8 mouse cellular contexts compared by ENCODE assay signal in genomic region chr5:20944961-20945748, GRCm38 (mm10). TPM values are rescaled to one million over a fixed set of nuclear protein-coding genes. Genes with fewer than 3 reads are reported as not detected.
DNase-seq lines count a peak whose midpoint lies in the region; ATAC-seq and TF ChIP-seq lines count a peak whose summit lies in the region.

No protein-coding gene starts in this region.

- no peaks in the 10 kb centered on the region for H3K9me3 ChIP-seq in CH12.LX (replicated peaks; ENCODE audit: low read length)
- H3K9me3 ChIP-seq in heart, embryonic 13.5 days = no peaks in the 10 kb centered on the region
- no peaks in the 10 kb centered on the region for H3K9me3 ChIP-seq in liver, embryonic 16.5 days (replicated peaks; ENCODE audit: control insufficient read depth, low read length)

- peaks cover 26 to 61% of the 10 kb centered on the region in 2 experiments for H3K4me1 ChIP-seq in CH12.LX (ENCODE audit: control insufficient read depth in 1 of 2, insufficient read depth in 2 of 2)
- H3K4me1 ChIP-seq in heart, embryonic 13.5 days = peaks cover 68% of the 10 kb centered on the region
- H3K4me1 ChIP-seq in liver, embryonic 16.5 days (ENCODE audit: control insufficient read depth, low read depth, low read length) = peaks cover 64% of the 10 kb centered on the region

- H3K9ac ChIP-seq in CH12.LX (ENCODE audit: insufficient read depth, low read depth) = peak overlapping the region; percentile 79
- H3K9ac ChIP-seq in heart, embryonic 13.5 days = peak overlapping the region; percentile 56
- peak overlapping the region; percentile 56 for H3K9ac ChIP-seq in liver, embryonic 16.5 days (ENCODE audit: low read depth, low read length)

- TF ChIP-seq EP300 in CH12.LX (IDR thresholded peaks at IDR 0.05; ENCODE audit: low read length) = no peak

- peaks cover 0 to 11% of the 10 kb centered on the region in 2 experiments for H3K36me3 ChIP-seq in CH12.LX (replicated peaks in 1 of 2; ENCODE audit: control insufficient read depth in 1 of 2, insufficient read depth in 1 of 2, low read length in 1 of 2)
- H3K36me3 ChIP-seq in heart, embryonic 13.5 days = no peaks in the 10 kb centered on the region
- H3K36me3 ChIP-seq in liver, embryonic 16.5 days (ENCODE audit: control insufficient read depth, insufficient read depth) = no peaks in the 10 kb centered on the region

- WGBS in heart, embryonic 13.5 days = 52% methylated on average over 13 of the region's 13 CpGs
- WGBS in liver, embryonic 16.5 days (ENCODE audit: insufficient replicate concordance) = 21% methylated on average over 13 of the region's 13 CpGs

- H3K27ac ChIP-seq in CH12.LX (ENCODE audit: insufficient read depth, low read depth) = peak overlapping the region; percentile 72
- peak overlapping the region; percentile 74 for H3K27ac ChIP-seq in heart, embryonic 13.5 days (replicated peaks)
- H3K27ac ChIP-seq in liver, embryonic 16.5 days (ENCODE audit: low read length) = peak overlapping the region; percentile 87

- peak overlapping the region; percentile 69 for H3K4me2 ChIP-seq in CH12.LX (ENCODE audit: insufficient read depth, low read depth, poor library complexity, severe bottlenecking)
- peak overlapping the region; percentile 42 for H3K4me2 ChIP-seq in heart, embryonic 13.5 days
- H3K4me2 ChIP-seq in liver, embryonic 16.5 days (ENCODE audit: low read depth, low read length) = peak overlapping the region; percentile 71

- TF ChIP-seq RAD21 in CH12.LX (IDR thresholded peaks at IDR 0.05; ENCODE audit: low read depth, low read length) = no peak

- DNase-seq in 416B (ENCODE audit: low read depth) = peak; percentile 93
- DNase-seq in CH12.LX (ENCODE audit: extremely low read depth) = peak; percentile 79
- DNase-seq in thymus, postnatal 14 days = peak; percentile 62
- no peak for DNase-seq in layer of hippocampus, postnatal 10 days (ENCODE audit: low spot score in 2 of 2)
- no peak for DNase-seq in frontal cortex, postnatal 25 days (ENCODE audit: low spot score in 2 of 2)
- DNase-seq in retina, embryonic 14.5 days (ENCODE audit: low spot score) = no peak

- dilution Hi-C loops in CH12.LX (cut with MboI; ENCODE audit: extremely low pct_ligation_motif_present, extremely low pct_unique_long_range_greater_than_20kb, low sequenced_read_pairs) = no loop called here

- in situ Hi-C loops in CH12.LX (cut with MboI; ENCODE audit: low pct_ligation_motif_present, low pct_unique_long_range_greater_than_20kb, low sequenced_read_pairs) = no loop called here

- H3K27me3 ChIP-seq in CH12.LX (replicated peaks) = no peaks in the 10 kb centered on the region
- H3K27me3 ChIP-seq in heart, embryonic 13.5 days (replicated peaks) = no peaks in the 10 kb centered on the region
- H3K27me3 ChIP-seq in liver, embryonic 16.5 days (ENCODE audit: control insufficient read depth, insufficient read depth, low read depth, low read length) = no peaks in the 10 kb centered on the region

- no peak for TF ChIP-seq CTCF in CH12.LX (conservative IDR thresholded peaks at IDR 0.05 in 1 of 2, IDR thresholded peaks at IDR 0.05 in 1 of 2; ENCODE audit: low read depth in 2 of 2, low read length in 2 of 2)

- peak overlapping the region; percentile 43 to 58 (median 53) for H3K4me3 ChIP-seq in CH12.LX (replicated peaks in 1 of 3; ENCODE audit: low read depth in 2 of 3, low read length in 2 of 3, poor library complexity in 1 of 3)
- peak overlapping the region; percentile 8 for H3K4me3 ChIP-seq in heart, embryonic 13.5 days
- peak overlapping the region; percentile 46 for H3K4me3 ChIP-seq in liver, embryonic 16.5 days (ENCODE audit: low read depth, low read length)

- peaks cover 93% of the 10 kb centered on the region for H3K79me2 ChIP-seq in CH12.LX (replicated peaks; ENCODE audit: control insufficient read depth, extremely low read depth, insufficient read depth, poor library complexity, severe bottlenecking)

- no peak for ATAC-seq in heart, embryonic 13.5 days (ENCODE audit: extremely low read depth, insufficient number of reproducible peaks, low FRiP score, low TSS enrichment)
- ATAC-seq in liver, embryonic 16.5 days (ENCODE audit: low read depth) = 0 out of 2 replicates have a peak, but pooled peaks have one; percentile 12

- TF ChIP-seq POLR2A in CH12.LX (IDR thresholded peaks at IDR 0.05; ENCODE audit: low read depth, low read length) = peak; percentile 60

TF ChIP-seq in CH12.LX, 34 proteins besides CTCF, POLR2A, EP300 and RAD21:
- TF ChIP-seq TCF12 (IDR thresholded peaks at IDR 0.05; ENCODE audit: low read depth, low read length) = peak; percentile 12; the same call in 1 of the 2 replicates
- no peak for TF ChIP-seq GABPA (IDR thresholded peaks at IDR 0.05; ENCODE audit: insufficient replicate concordance, low read depth, low read length)
- no peak for TF ChIP-seq USF1 (IDR thresholded peaks at IDR 0.05; ENCODE audit: low read depth, low read length)
- no peak for TF ChIP-seq CHD1 (IDR thresholded peaks at IDR 0.05; ENCODE audit: low read depth, low read length)
- peak; percentile 56; the same call in 1 of the 2 replicates for TF ChIP-seq TBP (conservative IDR thresholded peaks at IDR 0.05; ENCODE audit: low read depth, low read length)
- TF ChIP-seq NELFE (IDR thresholded peaks at IDR 0.05; ENCODE audit: low read depth, low read length) = no peak
- peak; percentile 67 for TF ChIP-seq JUN (IDR thresholded peaks at IDR 0.05; ENCODE audit: insufficient read depth, low read depth, low read length)
- no peak for TF ChIP-seq MEF2A (IDR thresholded peaks at IDR 0.05; ENCODE audit: borderline replicate concordance, low read depth, low read length)
- TF ChIP-seq BHLHE40 (IDR thresholded peaks at IDR 0.05; ENCODE audit: low read depth, low read length) = no peak
- no peak for TF ChIP-seq MAFK (IDR thresholded peaks at IDR 0.05; ENCODE audit: insufficient replicate concordance, low read length)
- no peak for TF ChIP-seq MAZ (IDR thresholded peaks at IDR 0.05; ENCODE audit: low read depth, low read length)
- peak; percentile 70; the same call in 1 of the 2 replicates for TF ChIP-seq JUND (conservative IDR thresholded peaks at IDR 0.05; ENCODE audit: low read depth, low read length)
- TF ChIP-seq MYC (IDR thresholded peaks at IDR 0.05; ENCODE audit: low read depth, low read length) = no peak
- no peak for TF ChIP-seq MXI1 (IDR thresholded peaks at IDR 0.05; ENCODE audit: low read depth, low read length)
- no peak for TF ChIP-seq SIN3A (IDR thresholded peaks at IDR 0.05; ENCODE audit: low read length)
- TF ChIP-seq CHD2 (IDR thresholded peaks at IDR 0.05; ENCODE audit: low read length) = no peak
- peak; percentile 69; the same call in 1 of the 2 replicates for TF ChIP-seq HCFC1 (IDR thresholded peaks at IDR 0.05; ENCODE audit: low read depth, low read length)
- TF ChIP-seq NRF1 (IDR thresholded peaks at IDR 0.05; ENCODE audit: low read depth, low read length) = no peak
- TF ChIP-seq ZNF384 (IDR thresholded peaks at IDR 0.05; ENCODE audit: low read depth, low read length) = no peak
- no peak for TF ChIP-seq POLR2AphosphoS2 (IDR thresholded peaks at IDR 0.05; ENCODE audit: low read depth, low read length)
- TF ChIP-seq USF2 (conservative IDR thresholded peaks at IDR 0.05; ENCODE audit: low read depth, low read length) = no peak
- no peak for TF ChIP-seq SMC3 (IDR thresholded peaks at IDR 0.05; ENCODE audit: low read depth, low read length)
- peak; percentile 12; the same call in 1 of the 2 replicates for TF ChIP-seq ETS1 (conservative IDR thresholded peaks at IDR 0.05; ENCODE audit: low read depth, low read length)
- no peak for TF ChIP-seq UBTF (IDR thresholded peaks at IDR 0.05; ENCODE audit: low read depth, low read length)
- no peak for TF ChIP-seq E2F4 (IDR thresholded peaks at IDR 0.05; ENCODE audit: insufficient replicate concordance, low read depth, low read length)
- TF ChIP-seq ELF1 (IDR thresholded peaks at IDR 0.05; ENCODE audit: low read depth, low read length) = peak; percentile 82
- TF ChIP-seq ZC3H11A (IDR thresholded peaks at IDR 0.05; ENCODE audit: low read depth, low read length) = no peak
- no peak for TF ChIP-seq RCOR1 (conservative IDR thresholded peaks at IDR 0.05; ENCODE audit: low read depth, low read length)
- 0 out of 2 replicates have a peak, but pooled peaks have one; percentile 6 for TF ChIP-seq MAX (IDR thresholded peaks at IDR 0.05; ENCODE audit: low read length)
- TF ChIP-seq IRF4 (IDR thresholded peaks at IDR 0.05; ENCODE audit: low read depth, low read length) = 0 out of 2 replicates have a peak, but pooled peaks have one; percentile 20
- no peak for TF ChIP-seq ZKSCAN1 (IDR thresholded peaks at IDR 0.05; ENCODE audit: borderline replicate concordance, low read depth, low read length)
- no peak for TF ChIP-seq PAX5 (IDR thresholded peaks at IDR 0.05; ENCODE audit: low read length)
- TF ChIP-seq KAT2A (IDR thresholded peaks at IDR 0.05; ENCODE audit: insufficient replicate concordance, low read length) = no peak
- no peak for TF ChIP-seq ZMIZ1 (IDR thresholded peaks at IDR 0.05; ENCODE audit: low read depth, low read length)

RNA-seq across cellular contexts. Expression of gene Rsbn1l, which starts 11.0 kb away (rescaled TPM):
- 8.1 and 8.3 TPM in 2 replicates for total RNA-seq in CH12.LX (2012; rRNA removed)
- total RNA-seq in CH12.LX (2014; rRNA removed) = 17.0 TPM in 2 replicates
- 20.2 and 22.3 TPM in 2 replicates for polyA plus RNA-seq in CH12.LX (2012; ENCODE audit: insufficient read length, low read depth)
- polyA plus RNA-seq in heart, embryonic 13.5 days (2015; fragmentation: Nextera tagmentation; extraction: Ambion mirVana) = 4.3 and 4.5 TPM in 2 replicates
- 3.3 and 3.7 TPM in 2 replicates for polyA plus RNA-seq in liver, embryonic 16.5 days (2015; fragmentation: Nextera tagmentation; extraction: Ambion mirVana)
- total RNA-seq in layer of hippocampus, postnatal 10 days (2021) = 10 to 100 TPM; 15.4 to 15.6 TPM

Comparison
In these comparisons a context has a peak if more than half of its experiments do, and no peak if none do; other contexts are left out.
1. DNase-seq: peak in 416B (single experiment), CH12.LX (single experiment) and thymus, postnatal 14 days (single experiment); none in layer of hippocampus, postnatal 10 days (0 of 2), frontal cortex, postnatal 25 days (0 of 2) and retina, embryonic 14.5 days (single experiment).
2. Peak in every context shown above with its lines, with median percentiles within 50 percentile points of each other: H3K27ac ChIP-seq, H3K4me2 ChIP-seq, H3K4me3 ChIP-seq and H3K9ac ChIP-seq.